Mouse (Mus musculus) kidney, postnatal 0 days (tissue): ENCODE measurements at regions not wholly inside any gene's neighbourhood (a gene's known extent, or its start where the extent isn't known, plus 50 kb on each side); places are given as distances from the start of the nearest gene placed in this dataset.

ENCODE experiments used
- ATAC-seq: fragments of 200-750 bp; cut with Nextera tagmentation; replicated peaks from 2 replicates; pipeline ENCODE4 v1.8.0; 2017; ENCODE audit warnings: low read depth, moderate number of reproducible peaks, moderate TSS enrichment, moderate library complexity; ENCODE audit not compliant: low FRiP score
- DNase-seq: peaks from one replicate; pipeline ENCODE4 v3.0.0-alpha.2; 2016; ENCODE audit warnings: low spot score
- H3K27ac ChIP-seq: fragments of 300-500 bp; sonication (generic); 2 replicates; pipeline ENCODE4 v1.5.1; 2014; ENCODE audit warnings: mild to moderate bottlenecking
- H3K27me3 ChIP-seq: fragments of 300-500 bp; sonication (generic); 2 replicates; pipeline ENCODE4 v1.6.1; 2014; ENCODE audit warnings: low read length, mixed read lengths; ENCODE audit not compliant: insufficient read depth
- H3K36me3 ChIP-seq: fragments of 300-500 bp; sonication (generic); 2 replicates; pipeline ENCODE4 v1.6.1; 2014; ENCODE audit warnings: low read length, mixed read lengths; ENCODE audit not compliant: insufficient read depth
- H3K4me1 ChIP-seq: fragments of 300-500 bp; sonication (generic); replicated peaks from 2 replicates; pipeline ENCODE4 v1.6.1; 2014; ENCODE audit warnings: antibody characterized with exemption, low read length, mixed read lengths; ENCODE audit not compliant: insufficient read depth
- H3K4me2 ChIP-seq: fragments of 300-500 bp; sonication (generic); 2 replicates; pipeline ENCODE4 v1.6.1; 2014; ENCODE audit warnings: mild to moderate bottlenecking, low read length, moderate library complexity, mixed read lengths
- H3K4me3 ChIP-seq: fragments of 300-500 bp; sonication (generic); replicated peaks from 2 replicates; pipeline ENCODE4 v1.5.1; 2014; ENCODE audit warnings: low read depth, low read length
- H3K9ac ChIP-seq: fragments of 300-500 bp; sonication (generic); 2 replicates; pipeline ENCODE4 v1.6.1; 2014; ENCODE audit warnings: low read depth, low read length
- H3K9me3 ChIP-seq: fragments of 300-500 bp; sonication (generic); replicated peaks from 2 replicates; pipeline ENCODE4 v1.6.1; 2016; ENCODE audit warnings: low read length, inconsistent platforms, mixed read lengths
- CTCF ChIP-seq: IDR thresholded peaks from 2 replicates; pipeline ENCODE4 v1.5.1; 2016; ENCODE audit warnings: antibody characterized with exemption, low read depth, mild to moderate bottlenecking, moderate library complexity
- WGBS: fragments of 180-500 bp; shearing (Covaris S2); extraction: QIAGEN DNeasy Blood & Tissue Kit; methylation state at CpG from one replicate; pipeline ENCODE4 v1.1.7; 2014; 5-methylcytosine and 5-hydroxymethylcytosine counted together

DNA sequence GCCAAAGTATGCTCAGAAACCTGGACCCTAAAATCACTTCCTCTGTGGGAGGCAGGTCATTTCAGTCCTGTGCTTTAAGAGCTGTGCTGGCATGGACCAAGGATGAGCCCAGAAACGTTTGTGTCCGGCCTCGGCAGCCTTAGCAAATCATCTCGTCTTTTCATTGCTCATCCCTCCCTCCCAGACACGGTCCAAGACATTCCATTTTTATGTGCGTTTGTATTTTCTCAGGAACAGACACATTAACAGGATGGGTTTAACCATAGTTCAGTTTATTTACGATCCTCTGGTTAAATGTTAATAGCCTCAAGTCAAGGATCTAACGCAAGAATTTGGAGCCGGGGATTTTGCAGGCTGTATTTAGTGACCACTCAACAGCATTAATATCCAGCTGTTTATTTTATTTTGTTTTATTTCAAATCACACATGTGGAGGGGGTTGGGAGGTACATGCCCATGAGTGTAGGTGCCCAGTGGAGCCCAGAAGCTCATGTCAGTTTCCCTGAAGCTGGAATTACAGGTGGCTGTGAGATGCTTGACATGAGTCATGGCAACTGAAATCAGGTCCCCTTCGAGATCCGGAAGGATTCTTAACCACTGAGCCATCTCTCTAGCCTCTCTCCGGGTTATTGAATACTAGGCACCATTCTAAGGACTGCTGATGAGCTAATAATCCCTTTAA, 212.1 kb upstream of the Gm5148 start:
- no peak overlapping the region for H3K9ac ChIP-seq
- H3K27ac ChIP-seq, result peak overlapping the region; percentile 92
- 12% methylated on average over 12 of the region's 12 CpGs for WGBS
- DNase-seq (peak; percentile 96), ATAC-seq (peak; percentile 82)
- H3K4me1 ChIP-seq, result peaks cover 31% of the 10 kb centered on the region
- no peak for TF ChIP-seq CTCF
- H3K9me3 ChIP-seq, result no peaks in the 10 kb centered on the region
- H3K4me3 ChIP-seq, result no peak overlapping the region
- no peaks in the 10 kb centered on the region for H3K36me3 ChIP-seq
- no peaks in the 10 kb centered on the region for H3K27me3 ChIP-seq
- H3K4me2 ChIP-seq, result peak overlapping the region; percentile 50

- WGBS, result 25% methylated on average over 10 of the region's 10 CpGs
- ATAC-seq, result no peak
- peak overlapping the region; percentile 88 for H3K27ac ChIP-seq
- no peaks in the 10 kb centered on the region for H3K36me3 ChIP-seq
- H3K4me3 ChIP-seq, result no peak overlapping the region
- no peaks in the 10 kb centered on the region for H3K9me3 ChIP-seq
- DNase-seq, result peak; percentile 76
- no peak overlapping the region for H3K4me2 ChIP-seq
- peaks cover 31% of the 10 kb centered on the region for H3K4me1 ChIP-seq
- no peak overlapping the region for H3K9ac ChIP-seq
- H3K27me3 ChIP-seq, result no peaks in the 10 kb centered on the region
- no peak for TF ChIP-seq CTCF
These were observed 210.8 kb upstream of the Gm5148 start for GRCm38 (mm10) chr3:37934905-37935708.

DNA sequence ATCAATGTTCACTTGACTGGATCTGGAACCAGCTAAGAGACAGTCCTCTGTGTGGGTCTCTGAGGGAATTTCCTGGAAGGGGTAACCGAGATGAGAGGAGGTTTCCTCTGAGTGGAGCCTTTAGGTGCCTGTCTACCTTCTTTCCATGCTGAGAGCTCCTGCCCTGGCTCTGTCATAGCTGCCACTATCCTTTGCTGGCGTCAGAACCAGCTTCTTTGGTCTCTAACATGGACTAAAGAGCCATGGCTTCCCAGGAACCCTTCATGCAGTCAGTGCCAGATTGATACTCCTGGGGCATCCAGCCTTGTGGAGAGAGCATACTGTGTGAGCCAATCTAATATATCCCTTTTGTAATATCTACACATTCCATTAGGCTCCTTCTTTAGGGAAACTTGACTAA, 209.9 kb upstream of the Gm5148 start:
- 93% methylated on average over 2 of the region's 2 CpGs for WGBS
- no peak for TF ChIP-seq CTCF
- Histone ChIP-seq H3K9ac (no peak overlapping the region), H3K4me2 (no peak overlapping the region), H3K27ac (no peak overlapping the region), H3K4me3 (no peak overlapping the region), H3K27me3 (no peaks in the 10 kb centered on the region), H3K4me1 (peaks cover 30% of the 10 kb centered on the region), H3K9me3 (no peaks in the 10 kb centered on the region), H3K36me3 (no peaks in the 10 kb centered on the region)
- DNase-seq, result no peak
- no peak for ATAC-seq

DNA sequence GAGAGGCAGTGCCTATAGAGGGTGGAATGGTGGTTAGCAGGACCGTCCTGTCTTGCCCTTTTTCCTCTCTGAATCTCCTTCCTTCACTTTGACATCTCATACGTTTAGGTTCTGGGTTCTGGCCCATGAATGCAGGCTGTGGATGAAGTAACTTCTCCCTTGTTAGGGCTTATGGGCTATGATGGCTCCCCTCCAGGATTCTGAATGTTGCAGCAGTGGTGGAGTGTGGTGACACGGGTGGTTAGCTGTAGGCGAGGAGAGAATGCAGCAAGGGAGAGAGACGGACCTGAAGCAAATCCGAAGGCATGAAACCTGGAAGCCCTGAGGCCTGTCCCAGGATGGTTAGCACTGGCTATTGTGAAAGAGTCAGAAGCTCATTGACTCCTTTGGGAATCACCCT, 204.4 kb upstream of the Gm5148 start:
- Histone ChIP-seq H3K27me3 (no peaks in the 10 kb centered on the region), H3K36me3 (no peaks in the 10 kb centered on the region), H3K9me3 (no peaks in the 10 kb centered on the region), H3K27ac (no peak overlapping the region), H3K4me2 (no peak overlapping the region), H3K4me3 (no peak overlapping the region), H3K9ac (no peak overlapping the region), H3K4me1 (peaks cover 7% of the 10 kb centered on the region; the same call in 1 of the 2 replicates)
- no peak for DNase-seq
- TF ChIP-seq CTCF, result no peak
- no peak for ATAC-seq
- 40% methylated on average over 6 of the region's 6 CpGs for WGBS

DNA sequence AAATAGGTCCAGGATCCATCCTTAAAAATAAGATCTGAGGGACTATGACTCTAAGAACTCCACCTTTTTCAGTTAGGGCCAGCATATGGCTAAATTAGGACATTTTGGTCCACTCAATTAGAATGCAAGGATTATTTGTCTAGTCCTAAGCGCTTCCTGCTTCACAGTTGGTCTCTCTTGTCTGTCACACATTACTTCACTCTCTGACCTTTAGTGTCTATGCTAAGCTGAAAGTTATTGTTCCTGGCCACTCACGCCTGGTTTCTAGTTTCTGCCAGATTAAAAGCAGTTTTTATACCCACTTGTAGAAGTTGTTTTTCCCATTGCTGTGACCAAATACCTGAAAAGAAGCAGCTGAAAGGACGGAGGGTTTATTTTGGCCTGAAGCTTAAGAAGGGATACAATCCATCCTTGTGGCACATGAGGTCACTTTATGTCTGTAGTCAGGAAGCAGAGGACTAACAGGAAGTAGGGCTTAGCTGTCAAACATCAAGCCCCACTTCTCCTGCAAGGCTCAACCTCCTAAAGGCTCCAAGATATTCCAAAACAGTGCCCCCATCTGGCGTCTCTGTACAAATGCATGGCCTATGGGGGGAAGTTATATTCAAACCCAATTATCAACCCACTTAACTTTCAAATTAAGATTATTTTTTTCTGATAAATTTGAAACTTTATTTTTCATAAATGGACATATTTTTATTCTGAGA, 195.3 kb upstream of the Gm5148 start:
- H3K27me3 ChIP-seq, result no peaks in the 10 kb centered on the region
- no peaks in the 10 kb centered on the region for H3K36me3 ChIP-seq
- ATAC-seq (no peak), DNase-seq (peak; percentile 67)
- no peak overlapping the region for H3K4me2 ChIP-seq
- H3K27ac ChIP-seq, result no peak overlapping the region
- 50% methylated on average over 4 of the region's 4 CpGs for WGBS
- TF ChIP-seq CTCF, result peak; percentile 44; the same call in 1 of the 2 replicates
- H3K4me3 ChIP-seq, result no peak overlapping the region
- peaks cover 15% of the 10 kb centered on the region; the same call in 1 of the 2 replicates for H3K4me1 ChIP-seq
- H3K9me3 ChIP-seq, result no peaks in the 10 kb centered on the region
- H3K9ac ChIP-seq, result no peak overlapping the region
